Mouse (Mus musculus): ENCODE measurements around the gene Hsd11b1. TPM values are rescaled to one million over a fixed set of nuclear protein-coding genes. Genes with fewer than 3 reads are reported as not detected.

Gene Hsd11b1
- polyA plus RNA-seq, 1 experiment from 2014 or later = not detected

DNA sequence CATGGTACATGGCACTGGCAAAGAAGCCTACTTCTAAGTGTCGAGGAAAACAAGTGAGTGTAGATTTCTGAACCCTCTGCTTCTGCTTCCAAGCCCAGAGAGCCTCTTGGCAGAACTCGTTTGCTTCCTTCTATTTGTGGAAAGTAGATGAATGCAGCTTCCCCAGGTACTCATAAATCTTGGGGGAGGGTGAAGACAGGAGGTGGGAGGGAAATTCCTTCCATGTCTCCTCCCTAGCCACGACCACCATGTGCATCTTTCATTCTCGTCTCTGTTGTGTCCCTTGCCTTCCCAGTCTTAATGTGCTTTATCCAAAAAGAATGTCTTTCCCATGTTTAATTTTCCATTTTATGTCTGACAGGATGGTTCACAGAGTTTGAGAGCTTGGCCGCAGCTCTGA lies 11.3 kb downstream of the Hsd11b1 start:
- H3K4me3 ChIP-seq = no peak overlapping the region
- no peak for DNase-seq (ENCODE audit: low spot score)
- WGBS = 37% methylated on average over 5 of the region's 5 CpGs
- H3K27ac ChIP-seq = no peak overlapping the region
- no peaks in the 10 kb centered on the region for H3K27me3 ChIP-seq (ENCODE audit: low read depth, poor library complexity, severe bottlenecking)
- no peaks in the 10 kb centered on the region for H3K9me3 ChIP-seq (replicated peaks)
- H3K4me1 ChIP-seq = peaks cover 6% of the 10 kb centered on the region; the same call in 1 of the 2 replicates
- no peaks in the 10 kb centered on the region for H3K36me3 ChIP-seq

DNA sequence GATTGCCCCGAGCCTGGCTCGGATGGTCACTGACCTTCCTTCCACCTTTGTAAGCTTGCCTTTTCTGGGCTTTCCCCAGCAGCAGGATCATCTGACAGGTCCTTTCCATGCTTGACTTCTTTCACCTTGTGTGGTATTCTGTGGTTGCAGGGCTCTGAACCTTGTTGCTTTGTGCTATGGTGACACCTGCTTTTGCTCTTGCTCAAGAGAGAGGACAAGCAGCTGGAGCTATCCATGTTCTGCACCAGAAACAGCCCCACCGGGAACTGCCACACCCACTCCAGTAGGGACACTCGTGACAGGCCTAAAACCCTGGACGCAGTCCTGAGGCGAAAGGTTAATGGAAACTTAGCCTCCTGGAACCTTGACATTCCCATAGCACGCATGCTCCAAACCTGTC lies 12.5 kb downstream of the Hsd11b1 start:
- no peak for DNase-seq (ENCODE audit: low spot score)
- no peak overlapping the region for H3K4me3 ChIP-seq
- H3K27me3 ChIP-seq (ENCODE audit: low read depth, poor library complexity, severe bottlenecking) = no peaks in the 10 kb centered on the region
- H3K36me3 ChIP-seq = no peaks in the 10 kb centered on the region
- peaks cover 6% of the 10 kb centered on the region; the same call in 1 of the 2 replicates for H3K4me1 ChIP-seq
- H3K9me3 ChIP-seq (replicated peaks) = no peaks in the 10 kb centered on the region
- no peak overlapping the region for H3K27ac ChIP-seq
- WGBS = 81% methylated on average over 7 of the region's 7 CpGs

DNA sequence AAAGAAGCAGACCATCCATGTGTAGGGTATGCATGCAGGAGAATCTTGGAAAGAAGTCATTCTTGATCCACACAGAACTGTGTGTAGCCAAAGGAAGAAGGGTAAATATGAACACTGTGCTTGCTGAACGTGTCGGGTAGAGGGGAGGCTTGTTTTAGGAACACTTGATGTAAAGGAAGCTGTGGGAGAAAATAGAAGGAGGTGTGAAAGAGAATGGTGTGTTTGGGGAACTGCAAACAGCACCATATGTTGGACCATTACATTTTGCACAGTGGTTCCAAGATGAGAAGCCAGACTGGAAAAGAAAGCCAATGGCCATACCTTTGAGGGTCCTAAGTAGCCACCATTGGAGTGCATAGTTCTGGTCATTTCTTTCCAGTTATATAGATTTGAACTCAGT lies 13.8 kb downstream of the Hsd11b1 start:
- Histone ChIP-seq H3K36me3 (no peaks in the 10 kb centered on the region), H3K4me3 (no peak overlapping the region), H3K27me3 (ENCODE audit: low read depth, poor library complexity, severe bottlenecking) (no peaks in the 10 kb centered on the region), H3K4me1 (peaks cover 6% of the 10 kb centered on the region; the same call in 1 of the 2 replicates), H3K9me3 (replicated peaks) (no peaks in the 10 kb centered on the region), H3K27ac (no peak overlapping the region)
- 88% methylated on average over 2 of the region's 2 CpGs for WGBS
- no peak for DNase-seq (ENCODE audit: low spot score)

DNA sequence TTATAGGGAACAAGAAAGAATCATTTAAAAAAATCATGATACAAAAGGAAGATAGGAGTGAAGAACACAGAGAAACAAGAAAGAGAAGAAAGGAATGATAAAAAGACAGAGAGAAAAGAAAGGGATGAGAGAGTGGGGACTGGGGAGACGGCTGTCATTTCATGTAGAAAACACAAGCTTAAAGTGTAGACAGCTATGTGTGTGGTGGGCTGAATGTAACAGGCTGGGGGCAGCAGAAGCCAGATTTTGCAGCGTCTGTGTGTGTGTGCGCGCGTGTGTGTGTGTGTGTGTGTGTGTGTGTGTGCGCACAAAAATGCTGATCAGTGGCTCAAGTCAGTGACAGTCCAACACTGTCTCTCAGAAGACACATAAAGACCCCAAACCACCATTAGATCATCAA lies 19.6 kb downstream of the Hsd11b1 start:
- no peaks in the 10 kb centered on the region for H3K4me1 ChIP-seq
- no peaks in the 10 kb centered on the region for H3K27me3 ChIP-seq (ENCODE audit: low read depth, poor library complexity, severe bottlenecking)
- WGBS = 91% methylated on average over 6 of the region's 6 CpGs
- no peak overlapping the region for H3K4me3 ChIP-seq
- no peak overlapping the region for H3K27ac ChIP-seq
- no peak for DNase-seq (ENCODE audit: low spot score)
- H3K9me3 ChIP-seq (replicated peaks) = no peaks in the 10 kb centered on the region
- no peaks in the 10 kb centered on the region for H3K36me3 ChIP-seq

GRCm38 (mm10) chr1:193243571-193244193 lies 20.2 kb downstream of the Hsd11b1 start:
- H3K4me3 ChIP-seq = no peak overlapping the region
- H3K4me1 ChIP-seq = no peaks in the 10 kb centered on the region
- DNase-seq (ENCODE audit: low spot score) = no peak
- H3K36me3 ChIP-seq = no peaks in the 10 kb centered on the region
- no peaks in the 10 kb centered on the region for H3K9me3 ChIP-seq (replicated peaks)
- no peak overlapping the region for H3K27ac ChIP-seq
- WGBS = 75% methylated on average over 10 of the region's 10 CpGs
- no peaks in the 10 kb centered on the region for H3K27me3 ChIP-seq (ENCODE audit: low read depth, poor library complexity, severe bottlenecking)

GRCm38 (mm10) chr1:193242863-193243262 lies 21.0 kb downstream of the Hsd11b1 start:
- Histone ChIP-seq H3K27ac (no peak overlapping the region), H3K27me3 (ENCODE audit: low read depth, poor library complexity, severe bottlenecking) (no peaks in the 10 kb centered on the region), H3K36me3 (no peaks in the 10 kb centered on the region), H3K4me1 (no peaks in the 10 kb centered on the region), H3K9me3 (replicated peaks) (no peaks in the 10 kb centered on the region), H3K4me3 (no peak overlapping the region)
- 64% methylated on average over 4 of the region's 4 CpGs for WGBS
- no peak for DNase-seq (ENCODE audit: low spot score)

GRCm38 (mm10) chr1:193242238-193242637 lies 21.6 kb downstream of the Hsd11b1 start:
- Histone ChIP-seq H3K4me1 (no peaks in the 10 kb centered on the region), H3K27ac (no peak overlapping the region), H3K9me3 (replicated peaks) (no peaks in the 10 kb centered on the region), H3K4me3 (no peak overlapping the region), H3K36me3 (no peaks in the 10 kb centered on the region), H3K27me3 (ENCODE audit: low read depth, poor library complexity, severe bottlenecking) (no peaks in the 10 kb centered on the region)
- 89% methylated on average over 8 of the region's 8 CpGs for WGBS
- no peak for DNase-seq (ENCODE audit: low spot score)

- 92% methylated on average over 4 of the region's 4 CpGs for WGBS
- DNase-seq (ENCODE audit: low spot score) = no peak
- H3K9me3 ChIP-seq (replicated peaks) = no peaks in the 10 kb centered on the region
- no peaks in the 10 kb centered on the region for H3K36me3 ChIP-seq
- H3K27ac ChIP-seq = no peak overlapping the region
- H3K27me3 ChIP-seq (ENCODE audit: low read depth, poor library complexity, severe bottlenecking) = no peaks in the 10 kb centered on the region
- H3K4me3 ChIP-seq = no peak overlapping the region
- H3K4me1 ChIP-seq = no peaks in the 10 kb centered on the region
These were observed 22.4 kb downstream of the Hsd11b1 start for GRCm38 (mm10) chr1:193241436-193241835.

DNA sequence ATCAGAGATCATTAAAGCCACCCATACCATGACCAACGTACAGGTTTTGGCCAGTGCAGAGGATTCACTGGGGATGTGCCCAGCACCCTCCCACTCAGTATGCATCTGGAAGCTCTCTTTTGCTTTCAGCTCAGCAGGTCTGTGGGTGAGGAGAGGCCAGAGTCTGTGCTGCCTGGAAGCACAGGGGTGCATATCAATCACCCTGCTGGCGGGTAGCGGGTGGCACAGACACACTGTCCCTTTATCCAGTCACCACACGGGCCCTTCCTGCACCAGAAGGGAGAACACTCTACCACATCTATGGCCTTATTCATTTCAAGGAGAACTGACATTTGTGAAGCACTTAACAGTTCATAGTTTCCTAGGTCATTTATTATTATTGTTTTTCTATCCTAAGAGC lies 25.4 kb downstream of the Hsd11b1 start:
- no peaks in the 10 kb centered on the region for H3K4me1 ChIP-seq
- no peak overlapping the region for H3K27ac ChIP-seq
- H3K4me3 ChIP-seq = no peak overlapping the region
- DNase-seq (ENCODE audit: low spot score) = no peak
- H3K36me3 ChIP-seq = no peaks in the 10 kb centered on the region
- no peaks in the 10 kb centered on the region for H3K9me3 ChIP-seq (replicated peaks)
- 39% methylated on average over 4 of the region's 4 CpGs for WGBS
- no peaks in the 10 kb centered on the region for H3K27me3 ChIP-seq (ENCODE audit: low read depth, poor library complexity, severe bottlenecking)

GRCm38 (mm10) chr1:193234930-193235329 lies 28.9 kb downstream of the Hsd11b1 start:
- DNase-seq (ENCODE audit: low spot score) = no peak
- no peaks in the 10 kb centered on the region for H3K27me3 ChIP-seq (ENCODE audit: low read depth, poor library complexity, severe bottlenecking)
- no peak overlapping the region for H3K4me3 ChIP-seq
- H3K36me3 ChIP-seq = no peaks in the 10 kb centered on the region
- H3K4me1 ChIP-seq = no peaks in the 10 kb centered on the region
- no peak overlapping the region for H3K27ac ChIP-seq
- no peaks in the 10 kb centered on the region for H3K9me3 ChIP-seq (replicated peaks)
- 90% methylated on average over 7 of the region's 7 CpGs for WGBS

- Histone ChIP-seq H3K4me1 (no peaks in the 10 kb centered on the region), H3K9me3 (replicated peaks) (no peaks in the 10 kb centered on the region), H3K4me3 (no peak overlapping the region), H3K36me3 (no peaks in the 10 kb centered on the region), H3K27ac (no peak overlapping the region), H3K27me3 (ENCODE audit: low read depth, poor library complexity, severe bottlenecking) (no peaks in the 10 kb centered on the region)
- WGBS = 96% methylated on average over 2 of the region's 2 CpGs
- no peak for DNase-seq (ENCODE audit: low spot score)
These were observed 29.7 kb downstream of the Hsd11b1 start for GRCm38 (mm10) chr1:193234130-193234645.

DNA sequence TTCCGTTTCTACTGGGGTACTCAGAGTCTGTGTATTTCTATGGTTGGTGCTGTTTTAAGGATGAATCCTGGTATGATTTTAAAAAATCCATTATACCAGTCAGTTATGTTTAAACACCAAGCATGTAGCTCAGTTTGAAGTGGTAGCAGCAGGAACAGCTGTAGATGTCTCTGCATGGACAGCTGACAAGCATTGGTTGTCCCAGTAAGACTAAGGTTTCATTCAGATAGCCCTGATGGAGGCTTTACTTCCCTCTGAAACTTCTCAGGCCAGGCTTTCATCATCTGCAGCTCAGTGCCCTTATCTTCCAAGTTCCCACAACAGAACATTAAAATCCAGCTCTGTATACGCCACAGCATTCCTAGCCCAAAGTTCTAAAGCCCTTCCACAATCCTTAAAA lies 31.1 kb downstream of the Hsd11b1 start:
- Histone ChIP-seq H3K4me1 (peaks cover 7% of the 10 kb centered on the region; the same call in 1 of the 2 replicates), H3K4me3 (no peak overlapping the region), H3K27ac (no peak overlapping the region), H3K9me3 (replicated peaks) (no peaks in the 10 kb centered on the region), H3K36me3 (no peaks in the 10 kb centered on the region), H3K27me3 (ENCODE audit: low read depth, poor library complexity, severe bottlenecking) (no peaks in the 10 kb centered on the region)
- 88% methylated on average over 2 of the region's 2 CpGs for WGBS
- DNase-seq (ENCODE audit: low spot score) = no peak

GRCm38 (mm10) chr1:193230935-193231334 lies 32.9 kb downstream of the Hsd11b1 start:
- peaks cover 25% of the 10 kb centered on the region for H3K4me1 ChIP-seq
- no peak for DNase-seq (ENCODE audit: low spot score)
- H3K4me3 ChIP-seq = no peak overlapping the region
- H3K9me3 ChIP-seq (replicated peaks) = no peaks in the 10 kb centered on the region
- no peaks in the 10 kb centered on the region for H3K27me3 ChIP-seq (ENCODE audit: low read depth, poor library complexity, severe bottlenecking)
- no peak overlapping the region for H3K27ac ChIP-seq
- WGBS = 72% methylated on average over 5 of the region's 5 CpGs
- no peaks in the 10 kb centered on the region for H3K36me3 ChIP-seq

- Histone ChIP-seq H3K4me1 (peaks cover 29% of the 10 kb centered on the region), H3K36me3 (no peaks in the 10 kb centered on the region), H3K27ac (no peak overlapping the region), H3K9me3 (replicated peaks) (no peaks in the 10 kb centered on the region), H3K4me3 (no peak overlapping the region), H3K27me3 (ENCODE audit: low read depth, poor library complexity, severe bottlenecking) (no peaks in the 10 kb centered on the region)
- DNase-seq (ENCODE audit: low spot score) = no peak
- WGBS = 81% methylated on average over 3 of the region's 3 CpGs
These were observed 33.3 kb downstream of the Hsd11b1 start for GRCm38 (mm10) chr1:193230531-193230930.

Measured in limb, embryonic 10.5 days (tissue).